Mouse (Mus musculus) intestine, embryonic 16.5 days (tissue): ENCODE measurements around the gene Whamm. TPM values are rescaled to one million over a fixed set of nuclear protein-coding genes. Genes with fewer than 3 reads are reported as not detected.
A peak's percentile ranks its signal among the peaks of the same experiment; 100 is the strongest.

ENCODE experiments used
- ATAC-seq: fragments of 200-750 bp; cut with Nextera tagmentation; 2 replicates; pipeline ENCODE4 v1.8.0; 2017; ENCODE audit warnings: moderate TSS enrichment, moderate library complexity
- H3K27ac ChIP-seq: fragments of 300-500 bp; sonication (generic); 2 replicates; pipeline ENCODE4 v1.5.1; 2014; ENCODE audit warnings: mild to moderate bottlenecking, low read length
- H3K27me3 ChIP-seq: fragments of 300-500 bp; sonication (generic); replicated peaks from 2 replicates; pipeline ENCODE4 v1.6.1; 2014; ENCODE audit warnings: low read length, control low read depth, mixed read lengths; ENCODE audit not compliant: control insufficient read depth, insufficient read depth
- H3K36me3 ChIP-seq: fragments of 300-500 bp; sonication (generic); 2 replicates; pipeline ENCODE4 v1.6.1; 2014; ENCODE audit warnings: low read length, control low read depth; ENCODE audit not compliant: control insufficient read depth, insufficient read depth
- H3K4me1 ChIP-seq: fragments of 300-500 bp; sonication (generic); 2 replicates; pipeline ENCODE4 v1.6.1; 2014; ENCODE audit warnings: low read length, control low read depth, mixed read lengths; ENCODE audit not compliant: control insufficient read depth, insufficient read depth
- H3K4me2 ChIP-seq: fragments of 300-500 bp; sonication (generic); 2 replicates; pipeline ENCODE4 v1.6.1; 2014; ENCODE audit warnings: low read depth, low read length, control low read depth
- H3K4me3 ChIP-seq: fragments of 300-500 bp; sonication (generic); 2 replicates; pipeline ENCODE4 v1.5.1; 2014; ENCODE audit warnings: mild to moderate bottlenecking, low read length
- H3K9ac ChIP-seq: fragments of 300-500 bp; sonication (generic); 2 replicates; pipeline ENCODE4 v1.6.1; 2014; ENCODE audit warnings: low read depth, low read length
- H3K9me3 ChIP-seq: fragments of 300-500 bp; sonication (generic); 2 replicates; pipeline ENCODE4 v1.6.1; 2016; ENCODE audit warnings: low read length, control low read depth; ENCODE audit not compliant: control insufficient read depth
- WGBS: fragments of 180-500 bp; shearing (Covaris S2); extraction: QIAGEN DNeasy Blood & Tissue Kit; methylation state at CpG from one replicate; pipeline ENCODE4 v1.1.7; 2014; 5-methylcytosine and 5-hydroxymethylcytosine counted together
- polyA plus RNA-seq: library from polyadenylated mRNA; unstranded; fragments of >200 nt; fragmentation: Nextera tagmentation; extraction: Ambion mirVana; gene quantifications from 2 replicates; pipeline ENCODE4 v1.2.1, GENCODE M21; 2015

The Whamm gene
- polyA plus RNA-seq, 1 experiment from 2014 or later, result 1.9 TPM

GRCm38 (mm10) chr7:81579312-81579711, 8.2 kb downstream of the Whamm start:
- H3K4me1 ChIP-seq, result no peaks in the 10 kb centered on the region
- no peak for ATAC-seq
- no peaks in the 10 kb centered on the region for H3K36me3 ChIP-seq
- H3K4me2 ChIP-seq, result no peak overlapping the region
- H3K4me3 ChIP-seq, result no peak overlapping the region
- H3K9ac ChIP-seq, result no peak overlapping the region
- no peaks in the 10 kb centered on the region for H3K27me3 ChIP-seq
- no peak overlapping the region for H3K27ac ChIP-seq
- 95% methylated on average over 5 of the region's 5 CpGs for WGBS
- H3K9me3 ChIP-seq, result no peaks in the 10 kb centered on the region

- Histone ChIP-seq H3K9ac (no peak overlapping the region), H3K9me3 (no peaks in the 10 kb centered on the region), H3K4me2 (no peak overlapping the region), H3K4me3 (no peak overlapping the region), H3K27ac (no peak overlapping the region), H3K36me3 (peaks cover 16% of the 10 kb centered on the region), H3K4me1 (no peaks in the 10 kb centered on the region), H3K27me3 (no peaks in the 10 kb centered on the region)
- ATAC-seq, result no peak
- WGBS, result 67% methylated on average over 3 of the region's 3 CpGs
These were observed 12.4 kb downstream of the Whamm start for GRCm38 (mm10) chr7:81583512-81583911.

- Histone ChIP-seq H3K9ac (no peak overlapping the region), H3K27me3 (no peaks in the 10 kb centered on the region), H3K4me2 (no peak overlapping the region), H3K27ac (no peak overlapping the region), H3K36me3 (peaks cover 18% of the 10 kb centered on the region), H3K4me1 (no peaks in the 10 kb centered on the region), H3K9me3 (no peaks in the 10 kb centered on the region), H3K4me3 (no peak overlapping the region)
- WGBS, result 79% methylated on average over 7 of the region's 7 CpGs
- peak; percentile 46; the same call in 1 of the 2 replicates for ATAC-seq
These were observed 14.3 kb downstream of the Whamm start for GRCm38 (mm10) chr7:81585326-81585725.

- Histone ChIP-seq H3K4me3 (no peak overlapping the region), H3K27ac (no peak overlapping the region), H3K9ac (no peak overlapping the region), H3K4me2 (no peak overlapping the region), H3K9me3 (no peaks in the 10 kb centered on the region), H3K27me3 (no peaks in the 10 kb centered on the region), H3K4me1 (no peaks in the 10 kb centered on the region), H3K36me3 (peaks cover 23% of the 10 kb centered on the region)
- WGBS, result 86% methylated on average over 4 of the region's 4 CpGs
- no peak for ATAC-seq
These were observed 16.2 kb downstream of the Whamm start for GRCm38 (mm10) chr7:81587238-81587637.

- no peak for ATAC-seq
- H3K4me2 ChIP-seq, result no peak overlapping the region
- peaks cover 19% of the 10 kb centered on the region for H3K36me3 ChIP-seq
- no peak overlapping the region for H3K27ac ChIP-seq
- no peaks in the 10 kb centered on the region for H3K27me3 ChIP-seq
- no peaks in the 10 kb centered on the region for H3K9me3 ChIP-seq
- no peak overlapping the region for H3K4me3 ChIP-seq
- 84% methylated on average over 9 of the region's 9 CpGs for WGBS
- H3K4me1 ChIP-seq, result no peaks in the 10 kb centered on the region
- H3K9ac ChIP-seq, result no peak overlapping the region
These were observed 21.6 kb downstream of the Whamm start for GRCm38 (mm10) chr7:81592686-81593085.

- H3K4me1 ChIP-seq, result no peaks in the 10 kb centered on the region
These were observed 22.3 kb downstream of the Whamm start for GRCm38 (mm10) chr7:81593387-81593786.

GRCm38 (mm10) chr7:81595056-81595455, 24.0 kb downstream of the Whamm start:
- 80% methylated on average over 5 of the region's 5 CpGs for WGBS
- no peak for ATAC-seq
- Histone ChIP-seq H3K4me2 (no peak overlapping the region), H3K36me3 (peaks cover 24% of the 10 kb centered on the region), H3K27me3 (no peaks in the 10 kb centered on the region), H3K4me3 (no peak overlapping the region), H3K27ac (no peak overlapping the region), H3K9me3 (no peaks in the 10 kb centered on the region; the same call in 1 of the 2 replicates), H3K9ac (no peak overlapping the region), H3K4me1 (peaks cover 5% of the 10 kb centered on the region; the same call in 1 of the 2 replicates)

More at GRCm38 (mm10) chr7:81593387-81593786, 22.3 kb downstream of the Whamm start:
- no peak for ATAC-seq
- Histone ChIP-seq H3K36me3 (peaks cover 25% of the 10 kb centered on the region), H3K27ac (no peak overlapping the region), H3K4me2 (no peak overlapping the region), H3K9me3 (no peaks in the 10 kb centered on the region; the same call in 1 of the 2 replicates), H3K27me3 (no peaks in the 10 kb centered on the region), H3K9ac (no peak overlapping the region), H3K4me3 (no peak overlapping the region)
- WGBS, result 87% methylated on average over 8 of the region's 8 CpGs

- H3K9ac ChIP-seq, result no peak overlapping the region
- 87% methylated on average over 6 of the region's 6 CpGs for WGBS
- H3K4me2 ChIP-seq, result no peak overlapping the region
- no peak overlapping the region for H3K27ac ChIP-seq
- H3K9me3 ChIP-seq, result no peaks in the 10 kb centered on the region; the same call in 1 of the 2 replicates
- ATAC-seq, result no peak
- H3K4me3 ChIP-seq, result no peak overlapping the region
- H3K27me3 ChIP-seq, result no peaks in the 10 kb centered on the region
- H3K36me3 ChIP-seq, result peaks cover 22% of the 10 kb centered on the region
- H3K4me1 ChIP-seq, result peaks cover 5% of the 10 kb centered on the region; the same call in 1 of the 2 replicates
These were observed 25.0 kb downstream of the Whamm start for GRCm38 (mm10) chr7:81596086-81596485.

GRCm38 (mm10) chr7:81597660-81598059, 26.6 kb downstream of the Whamm start:
- Histone ChIP-seq H3K27ac (no peak overlapping the region), H3K4me2 (no peak overlapping the region), H3K9me3 (no peaks in the 10 kb centered on the region; the same call in 1 of the 2 replicates), H3K36me3 (peaks cover 16% of the 10 kb centered on the region), H3K4me1 (peaks cover 5% of the 10 kb centered on the region; the same call in 1 of the 2 replicates), H3K9ac (no peak overlapping the region), H3K27me3 (no peaks in the 10 kb centered on the region), H3K4me3 (no peak overlapping the region)
- ATAC-seq, result peak; percentile 77
- WGBS, result 97% methylated on average over 1 of the region's 1 CpGs
